ENCODE assay signal across 19 mouse cellular contexts in the genomic region with DNA sequence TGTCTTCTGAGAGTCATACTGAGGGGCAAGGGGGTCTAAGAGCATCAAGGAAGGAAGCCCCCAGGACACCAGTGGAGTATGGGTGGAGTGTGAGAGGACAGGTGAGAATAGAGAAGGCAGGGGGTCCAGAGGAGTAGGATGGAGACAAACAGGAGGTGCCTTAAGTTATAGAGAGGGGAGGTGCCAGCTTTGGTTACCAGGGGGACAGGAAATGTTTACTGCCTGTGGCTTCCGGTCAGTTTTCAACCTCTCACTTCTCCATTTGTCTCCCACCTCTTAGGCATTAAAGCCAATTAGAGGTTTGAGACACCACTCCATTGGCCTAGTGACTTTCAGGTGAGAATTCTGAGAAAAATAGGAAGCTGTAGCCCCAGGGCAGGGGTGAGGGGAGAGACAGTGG. TPM values are rescaled to one million over a fixed set of nuclear protein-coding genes. Genes with fewer than 3 reads are reported as not detected.
DNase-seq lines count a peak whose midpoint lies in the region; ATAC-seq and TF ChIP-seq lines count a peak whose summit lies in the region.
"Had no signal": no experiment of that assay in that cellular context is flagged by ENCODE, and none has a peak within 500 bp of the region (broad histone marks: within the 10 kb centered on the region; RNA-seq: fewer than 3 reads in every experiment).

No protein-coding gene starts in this region.

- no peak for ATAC-seq in heart, embryonic 14.5 days (ENCODE audit: insufficient number of reproducible peaks, insufficient read depth, low FRiP score, low read depth)
- ATAC-seq in kidney, embryonic 16.5 days (ENCODE audit: low FRiP score, low TSS enrichment), result no peak
- ATAC-seq: intestine, embryonic 16.5 days had no signal

- no peak for DNase-seq in heart, postnatal 14 days
- no peak for DNase-seq in limb, embryonic 10.5 days (ENCODE audit: low spot score)
- peak; percentile 60 to 74 for DNase-seq in natural killer cell, adult 2 months (ENCODE audit: low spot score in 2 of 2)
- DNase-seq in cerebellum, adult 9-10 months, result no peak
- DNase-seq: cerebellum, postnatal 36 days; kidney, postnatal 10 days; left cerebral cortex, postnatal 4 days; lung, embryonic 14.5 days; retina, postnatal 1 day; thymus, postnatal 25 days had no signal

- peaks cover 54 to 80% of the 10 kb centered on the region in 2 experiments for H3K4me1 ChIP-seq in heart, embryonic 14.5 days (ENCODE audit: control insufficient read depth in 2 of 2, insufficient read depth in 2 of 2, low read length in 2 of 2)
- H3K4me1 ChIP-seq in bone marrow macrophage, adult 2 months (ENCODE audit: control insufficient read depth, insufficient read depth, low read length), result peaks cover 68% of the 10 kb centered on the region
- H3K4me1 ChIP-seq in limb, embryonic 10.5 days, result peaks cover 52% of the 10 kb centered on the region
- H3K4me1 ChIP-seq in kidney, embryonic 16.5 days (ENCODE audit: insufficient read depth, low read length), result peaks cover 33% of the 10 kb centered on the region

- H3K9me3 ChIP-seq in heart, embryonic 14.5 days (ENCODE audit: control insufficient read depth, low read length), result no peaks in the 10 kb centered on the region
- no peaks in the 10 kb centered on the region for H3K9me3 ChIP-seq in limb, embryonic 10.5 days (replicated peaks)
- H3K9me3 ChIP-seq in kidney, embryonic 16.5 days (ENCODE audit: low read length), result no peaks in the 10 kb centered on the region
- H3K9me3 ChIP-seq: embryonic facial prominence, embryonic 13.5 days; forebrain, embryonic 10.5 days; hindbrain, embryonic 10.5 days; midbrain, embryonic 12.5 days; neural tube, embryonic 12.5 days had no signal

- intact Hi-C loops in heart, postnatal 14 days (cut with DNase I), result no loop called here

- TF ChIP-seq POLR2A in bone marrow macrophage, adult 2 months (IDR thresholded peaks at IDR 0.05; ENCODE audit: borderline replicate concordance, low read depth, low read length), result no peak

- no peak for TF ChIP-seq CTCF in bone marrow macrophage, adult 2 months (IDR thresholded peaks at IDR 0.05; ENCODE audit: low read depth, low read length)

- peaks cover 35% of the 10 kb centered on the region for H3K36me3 ChIP-seq in heart, embryonic 14.5 days (ENCODE audit: control insufficient read depth, insufficient read depth, low read length)
- H3K36me3 ChIP-seq in limb, embryonic 10.5 days, result peaks cover 31% of the 10 kb centered on the region
- H3K36me3 ChIP-seq in kidney, embryonic 16.5 days (ENCODE audit: insufficient read depth, low read length), result peaks cover under 1% of the 10 kb centered on the region
- H3K36me3 ChIP-seq: midbrain, embryonic 12.5 days; neural tube, embryonic 12.5 days had no signal

- H3K9ac ChIP-seq in heart, embryonic 14.5 days (ENCODE audit: low read length), result peak overlapping the region; percentile 44
- no peak overlapping the region for H3K9ac ChIP-seq in kidney, embryonic 16.5 days (replicated peaks; ENCODE audit: low read length)
- H3K9ac ChIP-seq: embryonic facial prominence, embryonic 13.5 days; lung, embryonic 14.5 days; midbrain, embryonic 12.5 days; neural tube, embryonic 12.5 days had no signal

- no peak overlapping the region for H3K4me2 ChIP-seq in heart, embryonic 14.5 days (ENCODE audit: low read length)
- no peak overlapping the region for H3K4me2 ChIP-seq in kidney, embryonic 16.5 days (replicated peaks; ENCODE audit: low read depth, low read length)
- H3K4me2 ChIP-seq: embryonic facial prominence, embryonic 13.5 days; lung, embryonic 14.5 days; midbrain, embryonic 12.5 days; neural tube, embryonic 12.5 days had no signal

- peak overlapping the region; percentile 0 to 81; a peak in 2 of 4 replicates for H3K27ac ChIP-seq in heart, embryonic 14.5 days (replicated peaks in 1 of 2; ENCODE audit: control insufficient read depth in 1 of 2, insufficient read depth in 1 of 2, low read depth in 2 of 2, low read length in 2 of 2)
- H3K27ac ChIP-seq in bone marrow macrophage, adult 2 months (ENCODE audit: insufficient read depth, low read depth, low read length), result peak overlapping the region; percentile 49
- H3K27ac ChIP-seq in limb, embryonic 10.5 days, result peak overlapping the region; percentile 33
- no peak overlapping the region for H3K27ac ChIP-seq in kidney, embryonic 16.5 days (ENCODE audit: low read length)
- H3K27ac ChIP-seq: embryonic facial prominence, embryonic 13.5 days; forebrain, embryonic 10.5 days; hindbrain, embryonic 10.5 days; midbrain, embryonic 12.5 days; neural tube, embryonic 12.5 days had no signal

- WGBS in heart, embryonic 14.5 days, result 40% methylated on average over 1 of the region's 1 CpGs
- 18% methylated on average over 1 of the region's 1 CpGs for WGBS in limb, embryonic 10.5 days
- WGBS in kidney, embryonic 16.5 days, result 37% methylated on average over 1 of the region's 1 CpGs

- H3K4me3 ChIP-seq in heart, embryonic 14.5 days (ENCODE audit: control insufficient read depth in 1 of 2, insufficient read depth in 1 of 2, low read depth in 1 of 2, low read length in 2 of 2), result no peak overlapping the region
- H3K4me3 ChIP-seq in bone marrow macrophage, adult 2 months (ENCODE audit: insufficient read depth, low read length), result no peak overlapping the region
- no peak overlapping the region for H3K4me3 ChIP-seq in limb, embryonic 10.5 days
- no peak overlapping the region for H3K4me3 ChIP-seq in kidney, embryonic 16.5 days (ENCODE audit: low read length)
- H3K4me3 ChIP-seq: embryonic facial prominence, embryonic 13.5 days; forebrain, embryonic 10.5 days; hindbrain, embryonic 10.5 days; midbrain, embryonic 12.5 days; neural tube, embryonic 12.5 days had no signal

- H3K27me3 ChIP-seq in heart, embryonic 14.5 days (ENCODE audit: control insufficient read depth, insufficient read depth, low read length), result no peaks in the 10 kb centered on the region
- no peaks in the 10 kb centered on the region for H3K27me3 ChIP-seq in limb, embryonic 10.5 days (ENCODE audit: low read depth, poor library complexity, severe bottlenecking)
- H3K27me3 ChIP-seq in kidney, embryonic 16.5 days (ENCODE audit: insufficient read depth, low read length), result no peaks in the 10 kb centered on the region
- H3K27me3 ChIP-seq: embryonic facial prominence, embryonic 13.5 days had no signal

RNA-seq across cellular contexts. Expression of a gene that starts 5.3 kb away (rescaled TPM):
- polyA plus RNA-seq in heart, embryonic 14.5 days (2014; fragmentation: Nextera tagmentation; extraction: Ambion mirVana), result 76.2 and 77.2 TPM in 2 replicates
- 10 to 100 TPM; 61.1 to 70.4 TPM for total RNA-seq in heart, postnatal 14 days (2021)
- 34.0 and 37.3 TPM in 2 replicates for polyA plus RNA-seq in bone marrow macrophage, adult 2 months (2012; ENCODE audit: insufficient read depth, insufficient read length, missing spikeins)
- 33.5 and 36.6 TPM in 2 replicates for polyA plus RNA-seq in limb, embryonic 10.5 days (2016; fragmentation: Nextera tagmentation; extraction: Ambion mirVana)
- polyA plus RNA-seq in kidney, embryonic 16.5 days (2015; fragmentation: Nextera tagmentation; extraction: Ambion mirVana), result 40.7 and 44.3 TPM in 2 replicates

RNA-seq across cellular contexts. Expression of a gene that starts 21.4 kb away (rescaled TPM):
- polyA plus RNA-seq in heart, embryonic 14.5 days (2014; fragmentation: Nextera tagmentation; extraction: Ambion mirVana), result 8.1 and 9.1 TPM in 2 replicates
- total RNA-seq in heart, postnatal 14 days (2021), result 10 to 100 TPM; 16.6 to 18.4 TPM
- polyA plus RNA-seq in bone marrow macrophage, adult 2 months (2012; ENCODE audit: insufficient read depth, insufficient read length, missing spikeins), result 73.0 and 86.1 TPM in 2 replicates
- polyA plus RNA-seq in limb, embryonic 10.5 days (2016; fragmentation: Nextera tagmentation; extraction: Ambion mirVana), result 22.1 and 22.8 TPM in 2 replicates
- 12.4 and 14.4 TPM in 2 replicates for polyA plus RNA-seq in kidney, embryonic 16.5 days (2015; fragmentation: Nextera tagmentation; extraction: Ambion mirVana)

RNA-seq across cellular contexts. Expression of a gene that starts 50.9 kb away (rescaled TPM):
- polyA plus RNA-seq in heart, embryonic 14.5 days (2014; fragmentation: Nextera tagmentation; extraction: Ambion mirVana), result 0.11 and 0.24 TPM in 2 replicates
- not detected for total RNA-seq in heart, postnatal 14 days (2021)
- polyA plus RNA-seq in bone marrow macrophage, adult 2 months (2012; ENCODE audit: insufficient read depth, insufficient read length, missing spikeins), result 1.4 and 2.7 TPM in 2 replicates
- polyA plus RNA-seq in limb, embryonic 10.5 days (2016; fragmentation: Nextera tagmentation; extraction: Ambion mirVana), result 0.28 and 0.30 TPM in 2 replicates
- polyA plus RNA-seq in kidney, embryonic 16.5 days (2015; fragmentation: Nextera tagmentation; extraction: Ambion mirVana), result 0.30 and 0.67 TPM in 2 replicates
- polyA plus RNA-seq: lung, embryonic 14.5 days had no signal

Comparison
In these comparisons a context has a peak if more than half of its experiments do, and no peak if none do; other contexts are left out.
1. DNase-seq: peak in natural killer cell, adult 2 months (2 of 2); none in heart, postnatal 14 days (0 of 2), limb, embryonic 10.5 days (single experiment) and cerebellum, adult 9-10 months (single experiment).